Mouse (Mus musculus): ENCODE results near the gene Hip1r. TPM values are rescaled to one million over a fixed set of nuclear protein-coding genes. Genes with fewer than 3 reads are reported as not detected.

Gene Hip1r
- 10 to 100 TPM; 83.2 to 84.8 TPM for total RNA-seq (2021)

DNA sequence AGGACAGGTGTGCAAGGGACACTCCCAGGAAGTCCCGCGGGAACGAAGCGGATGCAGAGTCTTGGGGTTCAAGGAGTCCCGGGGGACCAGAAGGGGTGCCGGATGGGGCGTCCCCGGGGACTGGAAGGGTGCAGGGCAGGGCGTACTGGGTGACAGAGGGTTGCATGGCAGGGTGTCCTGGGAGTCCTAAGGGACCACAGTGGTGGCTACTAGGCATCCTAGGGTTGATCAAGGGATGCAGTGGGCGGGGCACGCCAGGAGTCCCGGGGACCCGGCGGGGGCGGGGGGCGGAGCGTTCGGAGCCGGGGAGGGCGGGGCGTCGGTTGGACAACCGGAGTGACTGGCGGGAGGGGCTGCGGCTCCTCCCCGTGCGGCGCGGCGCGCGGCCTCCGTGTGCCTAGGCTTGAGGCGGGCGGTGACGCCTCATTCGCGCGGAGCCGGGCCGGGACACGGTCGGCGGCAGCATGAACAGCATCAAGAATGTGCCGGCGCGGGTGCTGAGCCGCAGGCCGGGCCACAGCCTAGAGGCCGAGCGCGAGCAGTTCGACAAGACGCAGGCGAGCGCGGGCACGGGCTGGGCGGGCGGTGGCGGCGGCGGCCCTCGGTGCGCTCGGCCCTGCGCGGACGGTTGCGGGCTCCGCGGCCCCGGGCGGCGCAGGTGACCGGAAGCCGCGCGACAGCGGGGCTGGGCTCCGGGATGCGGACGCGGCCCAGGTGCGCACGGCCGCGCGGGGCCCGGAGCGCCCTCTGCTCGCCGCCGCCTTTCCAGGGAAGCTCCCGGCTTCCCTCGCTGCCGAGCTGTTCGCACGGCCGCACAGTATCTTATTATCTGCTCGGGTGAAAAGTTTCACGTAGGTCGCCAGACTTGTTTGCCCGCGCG lies at the start of gene Hip1r:
TSS of gene Hip1r (plus strand) at position 330 of the 880 bp plus-strand sequence.
- intact Hi-C loops (cut with DNase I), result no loop called here
- DNase-seq, result peak; percentile 81

DNA sequence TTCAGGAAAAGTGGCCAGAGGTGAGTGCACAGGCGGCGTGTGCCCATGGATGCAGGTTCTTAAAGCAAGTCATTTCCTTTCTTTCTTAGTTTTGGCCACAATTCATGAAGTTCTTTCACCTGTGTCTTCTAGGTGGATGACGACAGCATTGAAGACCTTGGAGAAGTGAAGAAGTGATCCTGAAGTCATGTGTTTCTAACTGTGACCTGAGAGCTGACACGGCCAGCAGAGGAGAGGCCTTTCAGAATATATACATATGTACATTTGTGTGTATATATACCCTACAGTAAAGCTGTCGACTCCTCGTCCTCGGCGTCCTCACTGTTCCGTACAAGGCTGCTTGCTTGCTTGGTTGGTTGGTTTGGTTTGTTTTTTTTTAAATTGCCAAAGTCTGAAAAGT lies 46.3 kb upstream of the Hip1r start, which contains the start of gene Gm43518:
TSS of gene Gm43518 (plus strand) at position 301 of the 400 bp plus-strand sequence.
- DNase-seq, result no peak
- intact Hi-C loops (cut with DNase I), result loop anchor here (10.0 kb wide), 1 partner anchor 292 kb away; no protein-coding TSS in a partner anchor

DNA sequence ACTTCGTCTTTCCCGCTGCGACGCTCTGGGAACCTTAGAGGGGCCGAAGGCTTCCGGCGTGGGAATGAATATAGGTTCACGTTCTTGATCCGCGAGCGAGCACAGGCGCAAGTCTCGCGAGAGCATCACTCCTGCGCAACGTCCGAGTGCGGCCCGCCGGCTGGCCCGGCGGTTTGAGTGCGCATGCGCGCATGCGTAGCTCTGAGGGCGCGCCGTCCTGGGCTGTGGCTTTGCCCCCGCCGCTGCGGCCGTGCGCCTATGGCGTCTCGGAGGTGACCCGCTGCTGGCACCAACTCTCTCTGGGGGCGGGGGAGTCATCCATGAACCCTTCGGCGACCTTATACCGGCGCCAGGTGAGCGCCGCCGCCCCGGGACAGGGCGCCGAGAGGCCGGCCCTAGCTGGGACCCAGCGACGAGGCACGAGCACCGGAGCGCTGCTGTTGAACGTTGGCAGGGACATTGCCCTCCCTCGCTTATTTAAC lies 42.9 kb upstream of the Hip1r start, which contains the start of gene Ccdc62:
TSS of gene Ccdc62 (plus strand) at position 172 of the 482 bp plus-strand sequence.
- intact Hi-C loops (cut with DNase I), result no loop called here

DNA sequence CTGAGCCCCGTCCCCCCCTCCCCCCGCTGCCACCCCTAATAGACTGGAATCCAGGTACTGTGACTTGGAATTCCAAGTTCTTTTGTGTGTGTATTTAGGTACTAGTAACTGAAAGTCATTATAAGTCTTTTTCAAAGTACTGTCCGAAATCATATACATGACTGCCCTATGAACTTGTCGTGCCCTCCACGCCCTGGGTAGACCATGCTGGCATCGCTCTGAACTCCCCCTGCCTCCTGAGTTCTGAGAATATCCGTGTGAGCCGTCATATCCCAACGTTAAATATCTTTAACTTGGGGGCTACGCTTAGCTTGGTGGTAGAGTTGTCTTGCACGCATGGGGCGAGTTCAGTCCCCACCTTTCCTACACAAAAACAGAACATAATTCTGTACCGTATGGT lies 42.3 kb upstream of the Hip1r start:
- no peak for DNase-seq
- intact Hi-C loops (cut with DNase I), result no loop called here

More for the DNA sequence above, 42.9 kb upstream of the Hip1r start, which contains the start of gene Ccdc62:
- DNase-seq, result peak; percentile 96

DNA sequence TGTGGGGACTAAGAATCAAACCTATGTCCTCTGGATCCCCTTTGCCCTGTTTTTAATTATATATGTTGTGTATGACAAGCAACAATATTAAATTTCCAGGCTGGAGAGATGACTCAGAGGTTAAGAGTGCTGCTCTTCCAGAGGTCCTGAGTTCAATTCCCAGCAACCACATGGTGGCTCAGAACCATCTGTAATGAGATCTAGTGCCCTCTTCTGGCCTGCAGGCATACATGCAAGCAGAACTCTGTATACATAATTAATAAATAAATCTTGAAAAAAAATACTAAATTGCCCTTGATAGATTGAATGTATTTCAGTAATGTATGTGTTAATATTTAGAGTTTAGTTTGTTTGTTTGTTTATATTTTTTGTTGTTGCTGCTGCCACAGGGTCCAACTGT lies 40.5 kb upstream of the Hip1r start:
- no peak for DNase-seq
- intact Hi-C loops (cut with DNase I), result no loop called here

DNA sequence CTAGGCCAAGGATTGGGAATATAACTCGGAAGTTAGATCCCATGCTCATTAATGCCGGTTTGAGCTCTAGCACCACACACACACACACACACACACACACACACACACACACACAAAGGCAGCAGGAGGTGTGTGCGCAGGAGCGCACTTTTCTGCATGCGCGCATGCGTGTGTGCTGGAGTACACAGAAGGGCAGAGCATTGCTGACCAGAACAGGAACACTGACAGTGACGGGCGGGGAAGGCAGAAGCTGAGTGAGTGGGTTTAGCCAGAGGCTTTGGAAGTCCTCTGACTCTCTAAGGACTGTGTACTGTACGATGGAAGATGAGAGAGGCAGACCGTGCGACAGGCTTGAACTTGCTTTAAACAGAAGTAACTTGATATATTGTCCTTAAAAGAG lies 39.9 kb upstream of the Hip1r start:
- intact Hi-C loops (cut with DNase I), result no loop called here
- DNase-seq, result no peak

DNA sequence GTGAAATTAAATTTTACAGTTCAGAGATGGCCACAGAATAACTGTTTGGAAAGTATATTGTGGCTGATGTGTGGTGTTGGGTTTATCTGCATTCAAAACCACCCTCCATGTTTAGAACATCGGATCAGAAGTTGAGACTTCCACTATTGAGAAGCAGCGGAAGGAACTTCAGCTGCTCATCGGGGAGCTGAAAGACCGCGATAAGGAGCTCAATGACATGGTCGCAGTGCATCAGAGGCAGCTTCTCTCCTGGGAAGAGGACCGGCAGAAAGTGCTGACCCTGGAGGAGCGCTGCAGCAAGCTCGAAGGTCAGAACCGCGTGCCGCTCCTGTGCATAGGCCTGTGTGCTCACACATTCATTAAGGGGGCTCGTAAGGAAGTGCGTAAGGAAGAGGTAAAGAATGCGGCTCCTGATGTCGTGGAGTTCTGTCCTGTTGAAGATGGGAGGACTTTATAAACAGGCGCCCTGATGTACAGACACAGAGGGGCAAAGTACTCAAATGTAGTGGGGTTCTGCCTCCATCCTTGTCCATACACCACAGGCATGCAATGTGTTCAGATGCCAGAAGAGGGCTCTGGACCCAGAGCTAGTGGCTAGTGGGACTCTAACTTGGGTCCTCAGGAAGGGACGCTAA lies 39.4 kb upstream of the Hip1r start:
- DNase-seq, result no peak
- intact Hi-C loops (cut with DNase I), result no loop called here

DNA sequence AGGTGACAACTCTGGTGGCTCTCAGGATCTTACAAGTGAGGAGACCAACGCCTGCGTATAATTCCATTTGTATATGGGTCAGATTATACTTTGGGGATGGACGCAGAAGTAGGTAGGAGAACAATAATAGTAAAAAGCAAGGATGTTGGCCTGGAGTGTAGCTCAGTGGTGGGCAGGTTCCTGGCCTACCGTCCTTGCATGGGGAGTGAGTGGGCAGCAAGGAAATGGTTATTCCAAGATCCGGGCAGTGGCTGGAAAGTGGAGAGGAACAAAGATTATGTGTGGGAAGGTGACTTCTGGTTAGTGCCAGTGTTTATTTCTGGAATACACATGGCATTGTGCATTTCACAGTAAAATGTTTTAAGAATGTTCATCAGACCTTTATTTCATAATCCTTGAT lies 37.5 kb upstream of the Hip1r start:
- intact Hi-C loops (cut with DNase I), result no loop called here
- no peak for DNase-seq

DNA sequence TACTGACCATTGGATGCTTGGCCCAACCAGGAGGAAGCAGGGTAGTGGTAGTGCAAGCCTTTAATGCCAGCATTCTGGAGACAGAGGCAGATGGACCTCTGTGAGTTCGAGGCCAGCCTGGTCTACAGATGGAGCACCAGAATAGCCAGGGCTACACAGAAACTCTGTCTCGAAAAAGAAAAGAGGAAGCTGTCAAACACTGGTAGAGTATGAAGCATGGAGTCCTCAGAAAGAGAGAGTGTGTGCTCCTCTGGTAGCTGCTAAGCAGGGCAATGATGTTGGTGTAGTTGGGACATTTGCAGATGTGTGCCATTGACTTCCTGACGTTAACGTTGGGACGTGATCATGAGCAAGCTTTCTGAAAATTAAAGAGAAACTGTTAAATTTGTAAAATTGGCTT lies 34.9 kb upstream of the Hip1r start:
- DNase-seq, result no peak
- intact Hi-C loops (cut with DNase I), result no loop called here

DNA sequence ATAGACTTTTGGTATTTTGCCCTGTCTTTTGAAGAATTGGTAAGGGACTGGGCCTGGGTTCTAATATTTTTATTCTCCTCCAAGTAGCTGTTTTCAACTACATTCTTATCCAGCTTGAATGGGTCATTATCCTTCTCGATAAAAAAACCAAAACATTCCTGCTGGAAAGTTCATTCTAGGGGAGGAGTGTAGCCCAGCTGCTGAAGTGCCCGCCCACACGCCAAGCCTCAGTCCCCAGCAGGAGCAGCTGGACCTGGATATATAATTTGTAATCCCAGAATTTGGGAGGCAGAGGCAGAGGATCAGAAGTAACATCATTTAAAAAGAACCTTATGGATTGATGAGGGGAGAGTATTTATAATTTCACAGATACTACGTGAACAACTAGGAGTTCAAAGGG lies 26.9 kb upstream of the Hip1r start:
- intact Hi-C loops (cut with DNase I), result loop anchor here (5.0 kb wide), 1 partner anchor 46 kb away; no protein-coding TSS in a partner anchor
- no peak for DNase-seq

DNA sequence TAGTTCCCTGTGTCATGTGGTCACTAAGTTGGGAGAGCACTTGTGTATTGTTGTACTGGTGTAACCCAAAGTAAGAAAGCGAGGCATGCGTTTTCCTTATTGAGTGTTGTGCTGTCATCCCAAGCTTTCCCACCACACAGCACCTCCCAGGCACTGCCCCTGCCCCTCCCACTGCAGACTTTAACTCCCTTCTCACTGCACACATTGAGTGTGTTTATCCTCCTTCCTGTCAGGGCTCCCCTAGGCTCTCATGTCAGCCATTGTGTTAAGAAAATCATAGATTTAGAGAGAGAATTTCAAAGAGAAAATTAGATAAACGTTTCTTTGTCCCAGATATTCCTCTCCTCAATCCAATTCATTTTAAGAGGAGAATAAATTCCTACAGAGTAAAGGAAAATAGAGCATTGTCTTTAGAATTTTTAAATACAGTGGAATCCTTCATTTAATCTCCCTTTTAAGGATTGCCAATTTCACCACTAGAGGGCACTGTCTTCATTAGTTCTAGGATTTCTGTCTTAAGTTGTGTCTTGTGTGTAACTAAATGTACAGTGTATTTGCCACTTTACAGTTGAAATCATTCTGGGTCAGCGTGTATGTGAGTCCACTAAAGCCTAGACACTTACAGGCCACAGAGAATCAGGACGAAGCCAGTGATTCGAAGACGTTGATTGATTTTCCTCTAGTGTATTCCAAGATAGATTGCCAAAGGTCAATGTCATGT lies 26.2 kb upstream of the Hip1r start:
- no peak for DNase-seq
- intact Hi-C loops (cut with DNase I), result loop anchor here (1.0 to 5.0 kb wide), 2 partner anchors 45 to 138 kb away; no protein-coding TSS in a partner anchor

DNA sequence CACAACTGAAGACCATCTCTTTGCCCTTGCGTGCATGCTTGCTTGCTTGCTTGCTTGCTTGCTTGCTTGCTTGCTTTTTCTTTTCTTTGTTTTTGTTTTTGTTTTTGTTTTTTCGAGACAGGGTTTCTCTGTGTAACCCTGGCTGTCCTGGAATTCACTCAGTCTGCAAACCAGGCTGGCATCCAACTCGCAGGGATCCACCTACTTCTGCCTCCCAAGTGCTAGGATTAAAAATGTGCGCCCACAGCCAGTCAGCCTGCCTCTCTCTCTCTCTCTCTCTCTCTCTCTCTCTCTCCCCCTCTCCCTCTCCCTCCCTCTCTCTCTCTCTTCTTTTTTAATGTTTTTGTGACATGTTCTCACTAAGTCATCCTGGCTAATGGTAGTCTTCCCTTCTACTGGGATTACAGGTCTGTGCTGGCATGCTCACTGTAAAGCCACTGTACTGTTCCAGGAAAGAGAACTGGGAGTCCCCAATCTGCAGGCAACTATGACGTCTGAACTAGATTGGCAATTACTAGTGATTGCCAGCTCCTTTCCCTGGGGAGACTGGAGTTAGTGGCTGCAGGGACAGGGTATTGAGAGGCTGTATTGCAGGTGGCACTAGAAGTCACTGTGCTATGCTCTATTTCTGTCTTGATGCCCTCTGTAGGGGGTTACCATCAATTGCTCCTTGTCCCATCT lies 20.9 kb upstream of the Hip1r start:
- intact Hi-C loops (cut with DNase I), result no loop called here
- no peak for DNase-seq

DNA sequence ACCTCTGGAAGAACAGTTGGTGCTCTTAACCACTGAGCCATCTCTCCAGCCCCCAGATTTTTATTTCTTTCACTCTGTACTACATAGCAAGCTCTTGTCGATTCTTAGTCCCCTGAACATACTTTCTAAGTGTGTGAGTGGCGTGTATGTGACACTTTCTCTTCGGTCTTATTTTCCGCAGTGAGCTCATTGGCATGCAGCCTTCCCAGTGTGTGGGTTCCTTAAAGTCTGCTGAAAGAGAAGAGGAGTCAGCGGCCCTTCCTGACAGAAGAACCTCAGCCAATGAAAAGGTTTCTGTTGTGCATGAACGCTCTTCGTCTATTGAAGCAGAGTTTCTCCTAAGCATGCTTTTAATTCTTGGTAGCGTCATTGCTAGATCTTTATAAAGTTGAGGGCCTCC lies 16.2 kb upstream of the Hip1r start:
- intact Hi-C loops (cut with DNase I), result no loop called here

DNA sequence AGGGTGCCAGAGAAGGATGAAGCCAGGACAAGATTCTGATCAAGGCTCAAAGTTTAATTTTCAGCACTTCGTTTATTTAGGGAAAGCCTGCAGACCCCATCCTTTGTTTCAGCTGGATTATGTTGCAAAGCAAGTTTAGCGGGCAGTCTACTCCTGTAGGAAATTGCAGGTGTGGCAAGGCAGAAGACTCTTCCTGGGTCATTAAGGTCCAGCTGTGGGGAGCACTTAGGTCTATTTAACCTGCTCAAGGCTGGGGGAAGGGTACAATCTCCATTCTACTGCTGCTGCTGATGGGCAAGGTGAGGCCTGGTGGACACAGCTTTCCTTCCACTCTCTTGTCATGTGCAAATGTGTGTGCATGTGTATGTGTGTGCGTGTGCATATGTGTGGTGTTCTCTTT lies 14.4 kb upstream of the Hip1r start:
- DNase-seq, result no peak
- intact Hi-C loops (cut with DNase I), result no loop called here

More for the DNA sequence above, 16.2 kb upstream of the Hip1r start:
- no peak for DNase-seq

DNA sequence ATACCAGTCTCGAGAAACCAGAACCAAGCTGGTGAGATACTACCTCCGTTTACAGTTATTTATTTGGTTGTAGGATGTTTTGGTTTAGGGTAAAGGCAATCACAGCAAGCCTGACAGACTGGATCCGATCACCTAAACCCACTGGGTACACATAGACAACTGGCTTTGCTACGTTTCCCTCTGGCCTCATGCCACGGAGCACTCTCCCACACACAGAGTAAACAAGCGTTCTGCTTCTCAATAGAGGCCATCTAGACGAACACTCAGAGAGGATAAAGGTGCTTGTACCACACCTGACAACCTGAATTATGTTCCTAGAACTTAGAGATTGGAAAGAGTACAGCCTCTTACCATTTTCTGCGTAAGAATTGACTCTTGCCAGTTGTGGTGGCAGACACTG lies 13.3 kb upstream of the Hip1r start:
- intact Hi-C loops (cut with DNase I), result no loop called here
- DNase-seq, result no peak

DNA sequence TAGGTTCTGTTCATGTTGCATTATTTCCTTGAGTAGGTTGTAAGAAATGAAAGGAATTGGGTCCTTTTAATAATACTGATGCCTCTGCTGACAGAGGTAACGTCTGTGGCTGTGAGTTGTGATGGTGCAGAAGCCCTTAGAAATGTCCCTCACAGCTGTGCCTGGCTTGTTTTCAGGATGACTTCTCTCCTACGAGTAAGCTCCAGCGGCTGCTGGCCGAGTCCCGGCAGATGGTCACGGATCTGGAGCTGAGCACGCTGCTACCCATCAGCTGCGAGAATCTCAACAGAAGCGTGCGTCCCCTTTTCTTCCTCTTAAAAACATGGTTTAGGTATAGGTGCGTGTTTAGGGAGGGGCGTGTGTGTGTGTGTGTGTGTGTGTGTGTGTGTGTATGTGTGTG lies 12.4 kb upstream of the Hip1r start:
- intact Hi-C loops (cut with DNase I), result no loop called here
- DNase-seq, result peak; percentile 31

DNA sequence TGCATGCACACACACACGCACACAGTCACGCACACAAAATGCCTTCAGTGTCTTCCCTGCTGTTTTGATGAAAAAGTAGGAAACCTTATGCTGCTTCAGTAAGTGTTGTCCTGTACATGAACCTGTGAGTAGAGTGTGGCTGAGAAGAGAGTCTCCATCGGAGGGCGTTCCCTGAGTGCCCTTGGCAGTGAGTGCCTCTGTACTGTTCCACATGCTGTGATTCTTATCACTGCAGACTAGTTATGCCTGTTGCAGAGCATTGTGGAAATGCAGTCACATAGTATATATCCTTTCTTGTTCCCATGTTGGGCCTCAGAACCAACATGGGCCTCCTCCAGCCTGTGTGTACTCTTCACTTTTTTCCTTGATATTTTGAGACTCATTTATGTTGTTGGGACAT lies 9.2 kb upstream of the Hip1r start:
- intact Hi-C loops (cut with DNase I), result no loop called here
- DNase-seq, result no peak

DNA sequence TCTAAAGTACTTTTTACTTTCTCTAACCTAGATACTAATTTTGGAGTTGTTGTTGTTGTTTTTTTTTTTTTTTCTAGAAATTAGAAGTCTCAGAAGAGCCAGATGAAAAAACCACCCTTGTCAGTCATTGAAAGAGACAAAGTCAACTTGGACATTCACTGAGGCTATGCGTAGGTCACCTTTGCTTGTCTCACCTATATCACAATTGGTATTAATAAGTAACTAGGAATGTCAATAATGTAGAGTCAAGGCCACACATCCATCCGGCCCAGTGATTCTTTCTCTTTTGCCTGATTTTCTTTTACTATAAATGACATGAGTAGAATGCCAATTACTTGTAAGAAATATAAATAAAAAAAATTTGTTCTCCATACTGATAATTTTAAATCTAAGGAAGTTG lies 6.7 kb upstream of the Hip1r start:
- DNase-seq, result no peak
- intact Hi-C loops (cut with DNase I), result no loop called here

DNA sequence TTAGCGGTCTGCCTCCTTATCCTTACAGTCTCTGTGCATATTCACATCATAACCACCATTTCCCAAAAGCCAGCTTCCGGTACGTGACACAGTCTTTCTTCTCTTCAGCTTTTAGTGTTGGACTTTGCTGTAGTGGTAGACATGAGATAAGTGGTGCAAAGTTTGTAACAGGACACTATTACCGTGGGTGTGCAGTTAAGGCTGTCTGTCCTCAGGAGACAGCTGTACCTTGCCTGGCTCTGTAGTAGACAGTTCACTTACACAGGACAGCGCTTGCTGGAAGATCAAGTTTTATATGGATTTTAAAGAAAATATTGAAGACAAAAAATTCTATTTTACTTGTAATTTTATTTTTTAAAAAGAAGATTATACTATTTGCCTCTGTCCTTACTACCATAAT lies 5.0 kb upstream of the Hip1r start:
- DNase-seq, result no peak
- intact Hi-C loops (cut with DNase I), result no loop called here

DNA sequence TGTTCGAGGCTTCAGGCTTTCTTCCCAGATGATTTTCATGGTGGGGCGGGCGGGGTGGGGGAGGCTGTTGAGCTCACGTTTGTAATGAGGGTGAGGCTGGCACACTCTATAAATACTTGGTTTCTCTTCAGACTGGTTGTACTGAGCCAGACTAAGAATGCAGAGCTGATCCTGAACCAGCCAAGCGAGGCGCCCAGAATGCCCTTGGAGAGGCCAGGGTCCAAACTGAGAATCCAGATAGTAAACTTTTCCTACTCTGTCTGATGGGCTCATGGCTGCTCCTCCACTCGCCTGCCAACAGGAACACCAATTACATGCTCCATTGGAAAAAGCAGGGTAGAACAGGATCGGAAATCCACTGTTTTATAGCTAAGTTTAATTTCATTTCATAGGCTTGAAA lies 4.2 kb upstream of the Hip1r start:
- no peak for DNase-seq
- intact Hi-C loops (cut with DNase I), result no loop called here

Measured in left cerebral cortex, postnatal 4 days (tissue).